Mouse (Mus musculus): ENCODE data around the gene Dhx34.
"Not testable (repeated sequence)": the region's sequence is repeated elsewhere in the genome, so short reads cannot be mapped to it uniquely, and the experiment has no call there.

Dhx34 gene

GRCm38 (mm10) chr7:16221582-16222272 is at the start of gene Dhx34:
Gene Dhx34, minus strand, starts transcription at chr7:16222037.
- DNase-seq (ENCODE audit: low read depth) = peak; percentile 97

GRCm38 (mm10) chr7:16271139-16271538 is 49.3 kb upstream of the Dhx34 start:
- no peak for DNase-seq (ENCODE audit: low read depth)

GRCm38 (mm10) chr7:16266593-16266992 is 44.8 kb upstream of the Dhx34 start:
- DNase-seq (ENCODE audit: low read depth) = not testable (repeated sequence)

GRCm38 (mm10) chr7:16265856-16266255 is 44.0 kb upstream of the Dhx34 start:
- no peak for DNase-seq (ENCODE audit: low read depth)

GRCm38 (mm10) chr7:16263843-16264242 is 42.0 kb upstream of the Dhx34 start:
- no peak for DNase-seq (ENCODE audit: low read depth)

- DNase-seq (ENCODE audit: low read depth) = peak; percentile 83
These were observed 41.4 kb upstream of the Dhx34 start for GRCm38 (mm10) chr7:16263015-16263787.

- DNase-seq (ENCODE audit: low read depth) = no peak
These were observed 39.3 kb upstream of the Dhx34 start for GRCm38 (mm10) chr7:16261097-16261496.

GRCm38 (mm10) chr7:16259110-16259590 is 37.3 kb upstream of the Dhx34 start, which contains the start of gene C5ar1:
Gene C5ar1, minus strand, starts transcription at chr7:16259540.
- DNase-seq (ENCODE audit: low read depth) = no peak

- DNase-seq (ENCODE audit: low read depth) = no peak
These were observed 36.0 kb upstream of the Dhx34 start for GRCm38 (mm10) chr7:16257830-16258229.

GRCm38 (mm10) chr7:16255963-16256362 is 34.1 kb upstream of the Dhx34 start:
- not testable (repeated sequence) for DNase-seq (ENCODE audit: low read depth)

GRCm38 (mm10) chr7:16254195-16254594 is 32.4 kb upstream of the Dhx34 start:
- no peak for DNase-seq (ENCODE audit: low read depth)

- DNase-seq (ENCODE audit: low read depth) = no peak
These were observed 28.9 kb upstream of the Dhx34 start for GRCm38 (mm10) chr7:16250687-16251086.

- no peak for DNase-seq (ENCODE audit: low read depth)
These were observed 24.1 kb upstream of the Dhx34 start for GRCm38 (mm10) chr7:16245958-16246357.

- no peak for DNase-seq (ENCODE audit: low read depth)
These were observed 22.2 kb upstream of the Dhx34 start, which contains the start of gene C5ar2 for GRCm38 (mm10) chr7:16244067-16244466. Gene C5ar2, minus strand, starts transcription at chr7:16244154.

- no peak for DNase-seq (ENCODE audit: low read depth)
These were observed 20.4 kb upstream of the Dhx34 start for GRCm38 (mm10) chr7:16242198-16242597.

GRCm38 (mm10) chr7:16241787-16242186 is 19.9 kb upstream of the Dhx34 start:
- no peak for DNase-seq (ENCODE audit: low read depth)

- peak; percentile 42 for DNase-seq (ENCODE audit: low read depth)
These were observed 19.1 kb upstream of the Dhx34 start for GRCm38 (mm10) chr7:16240978-16241303.

GRCm38 (mm10) chr7:16240281-16240977 is 18.6 kb upstream of the Dhx34 start:
- peak; percentile 56 for DNase-seq (ENCODE audit: low read depth)

- no peak for DNase-seq (ENCODE audit: low read depth)
These were observed 17.7 kb upstream of the Dhx34 start for GRCm38 (mm10) chr7:16239554-16239997.

GRCm38 (mm10) chr7:16229869-16230268 is 8.0 kb upstream of the Dhx34 start:
- no peak for DNase-seq (ENCODE audit: low read depth)

- no peak for DNase-seq (ENCODE audit: low read depth)
These were observed 7.9 kb downstream of the Dhx34 start for GRCm38 (mm10) chr7:16213986-16214385.

GRCm38 (mm10) chr7:16213196-16213595 is 8.6 kb downstream of the Dhx34 start:
- no peak for DNase-seq (ENCODE audit: low read depth)
